Comparison of ENCODE assay signal across 8 mouse cellular contexts in the genomic region with DNA sequence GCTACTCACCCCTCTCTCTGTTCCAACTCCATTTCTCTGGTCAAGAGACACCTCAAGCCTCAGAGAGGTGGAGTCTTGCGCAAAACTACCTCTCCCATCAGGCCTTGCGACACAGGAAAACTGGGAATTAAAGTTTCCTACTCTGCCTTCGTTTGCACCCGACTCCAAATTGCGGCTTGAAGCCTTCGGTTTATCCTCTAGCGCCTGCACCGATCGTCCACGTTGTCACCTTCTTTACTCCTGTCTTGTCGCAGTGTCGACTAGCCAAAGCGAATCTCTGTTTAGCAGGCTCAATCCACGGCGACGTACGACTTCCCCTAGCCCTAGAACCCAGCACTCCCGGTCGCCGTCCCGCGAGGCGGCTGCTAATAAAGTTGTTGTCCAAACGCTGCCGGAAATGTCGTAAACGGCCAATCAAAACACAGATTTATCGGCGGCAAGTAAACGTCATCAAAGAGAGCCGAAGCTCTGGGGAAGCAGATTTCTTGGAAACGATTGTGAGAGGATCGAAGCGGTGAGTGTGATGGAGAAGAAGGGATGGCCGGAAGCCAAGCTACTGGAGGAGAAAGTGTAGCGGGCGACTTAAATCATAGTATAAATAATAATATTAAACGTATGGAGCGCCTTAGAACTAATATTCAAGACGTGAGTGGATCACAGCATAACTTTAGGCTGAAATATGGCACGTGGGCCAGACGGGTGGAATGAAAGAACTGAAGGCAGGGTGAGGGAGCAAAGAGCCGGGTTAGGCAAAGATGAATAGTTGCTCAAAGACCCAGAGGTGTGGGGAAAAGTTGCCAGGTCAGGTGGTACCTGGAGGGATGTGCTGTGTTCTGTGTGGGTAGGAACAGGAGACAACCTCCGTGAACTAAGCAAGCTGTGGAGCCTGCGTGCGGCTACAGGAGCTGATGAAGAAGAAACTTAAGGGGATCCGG. TPM values are rescaled to one million over a fixed set of nuclear protein-coding genes. Genes with fewer than 3 reads are reported as not detected.
DNase-seq lines count a peak whose midpoint lies in the region; ATAC-seq and TF ChIP-seq lines count a peak whose summit lies in the region.

A gene (minus strand): TSS at position 387 of the 935 bp plus-strand sequence.
A gene (plus strand): TSS at position 443 of the 935 bp plus-strand sequence.

- peak; percentile 78 for ATAC-seq in Patski
- peak; percentile 90 for ATAC-seq in hindbrain, embryonic 14.5 days (ENCODE audit: low FRiP score)

- POLR2A ChIA-PET in Patski (lab: Charles Lee), result interaction anchor here (1.2 to 1.4 kb wide), 2 partner anchors 14 to 20 kb away, joined by 3 to 4 read pairs; no protein-coding TSS in a partner anchor

- peak within 1 kb of the TSS; percentile 70 for H3K27ac ChIP-seq in hindbrain, embryonic 14.5 days

- in situ Hi-C loops in Patski (cut with MboI; ENCODE audit: low pct_unique_long_range_greater_than_20kb), result no loop called here

- no peaks in the 10 kb centered on the region for H3K27me3 ChIP-seq in Patski
- no peaks in the 10 kb centered on the region for H3K27me3 ChIP-seq in hindbrain, embryonic 14.5 days (ENCODE audit: control insufficient read depth, insufficient read depth, low read length)

- CTCF ChIA-PET in Patski (lab: Charles Lee), result no interaction called here

- H3K4me1 ChIP-seq in hindbrain, embryonic 14.5 days (replicated peaks; ENCODE audit: control insufficient read depth, insufficient read depth, low read length), result peaks cover 18% of the 10 kb centered on the region

- TF ChIP-seq CTCF in Patski (IDR thresholded peaks at IDR 0.05), result no peak

- WGBS in hindbrain, embryonic 14.5 days, result 1% methylated on average over 47 of the region's 47 CpGs

- DNase-seq in Patski (ENCODE audit: low read depth, low spot score), result peak; percentile 76
- DNase-seq in cerebellum, postnatal 14 days, result peak; percentile 91 to 95
- peak; percentile 92 for DNase-seq in frontal cortex, postnatal 14 days (ENCODE audit: low spot score in 2 of 2)
- DNase-seq in hindbrain, embryonic 14.5 days (ENCODE audit: low spot score), result peak; percentile 98
- peak; percentile 95 for DNase-seq in layer of hippocampus, postnatal 36 days
- peak; percentile 97 for DNase-seq in lung, postnatal 36 days
- DNase-seq in retina, postnatal 1 day, result peak; percentile 98
- DNase-seq in urinary bladder, adult 18-20 months (ENCODE audit: low spot score in 2 of 2), result peak; percentile 91 to 92

- peak within 1 kb of the TSS; percentile 80 for H3K4me2 ChIP-seq in hindbrain, embryonic 14.5 days (replicated peaks)

- H3K36me3 ChIP-seq in hindbrain, embryonic 14.5 days (replicated peaks; ENCODE audit: control insufficient read depth, insufficient read depth), result peaks cover 36% of the 10 kb centered on the region

- no peaks in the 10 kb centered on the region for H3K9me3 ChIP-seq in hindbrain, embryonic 14.5 days (ENCODE audit: control insufficient read depth, low read length)

- peak within 1 kb of the TSS; percentile 54 for H3K4me3 ChIP-seq in hindbrain, embryonic 14.5 days (replicated peaks; ENCODE audit: low read length)

- H3K9ac ChIP-seq in hindbrain, embryonic 14.5 days, result peak within 1 kb of the TSS; percentile 66

RNA-seq across cellular contexts. Expression of the first gene that starts in this region (rescaled TPM):
- polyA plus RNA-seq in Patski (2021), result 27.1 TPM
- 27.0 and 31.7 TPM in 2 replicates for polyA plus RNA-seq in hindbrain, embryonic 14.5 days (2014; fragmentation: Nextera tagmentation; extraction: Ambion mirVana)
- 10 to 100 TPM; 32.0 to 49.6 TPM for total RNA-seq in layer of hippocampus, postnatal 36 days (2021)

RNA-seq across cellular contexts. Expression of the second gene that starts in this region (rescaled TPM):
- 58.0 TPM for polyA plus RNA-seq in Patski (2021)
- polyA plus RNA-seq in hindbrain, embryonic 14.5 days (2014; fragmentation: Nextera tagmentation; extraction: Ambion mirVana), result 79.5 and 80.8 TPM in 2 replicates
- total RNA-seq in layer of hippocampus, postnatal 36 days (2021), result 10 to 100 TPM; 52.9 to 56.3 TPM

Comparison
In these comparisons a context has a peak if more than half of its experiments do, and no peak if none do; other contexts are left out.
1. Peak in every context shown above with its lines: DNase-seq, ATAC-seq, H3K4me3 ChIP-seq and H3K27ac ChIP-seq.